Mouse (Mus musculus): ENCODE measurements around the gene Pskh1. TPM values are rescaled to one million over a fixed set of nuclear protein-coding genes. Genes with fewer than 3 reads are reported as not detected.

The Pskh1 gene
- polyA plus RNA-seq (2014; fragmentation: Nextera tagmentation; extraction: Ambion mirVana): 17.6 and 18.6 TPM in 2 replicates

DNA sequence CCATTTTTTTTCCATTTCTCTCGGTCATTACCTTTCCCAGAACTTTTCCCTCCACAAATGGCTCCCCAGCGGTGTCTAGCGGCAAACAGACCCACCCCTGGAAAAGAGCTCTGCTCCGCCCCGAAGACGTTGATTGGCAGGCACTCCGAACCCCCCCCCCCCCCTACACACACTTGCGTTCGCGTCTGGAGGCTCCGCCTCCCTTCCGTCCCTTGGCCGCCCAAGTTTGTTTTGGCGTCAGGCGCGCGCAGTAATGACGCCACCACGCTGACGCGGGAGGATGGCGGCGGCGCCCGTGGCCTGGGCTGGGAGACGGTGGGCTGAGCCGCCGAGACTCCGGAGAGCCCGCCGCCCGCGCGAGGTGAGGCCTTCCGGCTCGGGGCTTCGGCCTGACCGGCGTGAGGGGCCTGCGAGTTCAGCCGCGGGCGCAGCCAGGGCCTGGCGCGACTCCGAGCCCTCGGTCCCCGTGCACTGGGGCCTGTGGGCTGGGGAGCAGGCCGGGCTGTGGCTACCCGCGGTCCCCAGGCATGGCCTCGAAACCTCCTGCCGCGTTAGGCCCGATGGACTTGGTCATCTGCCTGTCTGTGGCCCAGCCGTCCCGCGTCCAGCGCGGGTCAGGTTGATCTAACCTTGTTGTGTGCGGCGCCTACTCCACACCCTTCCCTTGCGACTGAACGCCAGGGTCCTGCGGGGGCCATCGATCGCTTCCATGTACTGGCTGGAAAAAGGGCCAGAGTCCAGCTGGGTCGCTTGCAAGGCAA is at the start of gene Pskh1:
Gene Pskh1 (plus strand): TSS at position 262 of the 761 bp plus-strand sequence.
- Histone ChIP-seq H3K4me3 (ENCODE audit: control insufficient read depth in 1 of 2, insufficient read depth in 1 of 2, low read depth in 1 of 2, low read length in 2 of 2) (peak within 1 kb of the TSS; percentile 70 to 93), H3K4me1 (ENCODE audit: control insufficient read depth in 2 of 2, insufficient read depth in 2 of 2, low read length in 2 of 2) (peaks cover 2 to 8% of the 10 kb centered on the region in 2 experiments; a peak in 1 of 4 replicates), H3K36me3 (ENCODE audit: control insufficient read depth, insufficient read depth, low read length) (peaks cover 2% of the 10 kb centered on the region; the same call in 1 of the 2 replicates), H3K27ac (replicated peaks in 1 of 2; ENCODE audit: control insufficient read depth in 1 of 2, insufficient read depth in 1 of 2, low read depth in 2 of 2, low read length in 2 of 2) (peak within 1 kb of the TSS; percentile 72 to 92), H3K27me3 (ENCODE audit: control insufficient read depth, insufficient read depth, low read length) (no peaks in the 10 kb centered on the region), H3K4me2 (ENCODE audit: low read length) (peak within 1 kb of the TSS; percentile 75), H3K9ac (ENCODE audit: low read length) (peak within 1 kb of the TSS; percentile 98), H3K9me3 (ENCODE audit: control insufficient read depth, low read length) (no peaks in the 10 kb centered on the region)
- WGBS: under 1% methylated on average over 64 of the region's 68 CpGs
- ATAC-seq (ENCODE audit: insufficient number of reproducible peaks, insufficient read depth, low FRiP score, low read depth): peak; percentile 93

DNA sequence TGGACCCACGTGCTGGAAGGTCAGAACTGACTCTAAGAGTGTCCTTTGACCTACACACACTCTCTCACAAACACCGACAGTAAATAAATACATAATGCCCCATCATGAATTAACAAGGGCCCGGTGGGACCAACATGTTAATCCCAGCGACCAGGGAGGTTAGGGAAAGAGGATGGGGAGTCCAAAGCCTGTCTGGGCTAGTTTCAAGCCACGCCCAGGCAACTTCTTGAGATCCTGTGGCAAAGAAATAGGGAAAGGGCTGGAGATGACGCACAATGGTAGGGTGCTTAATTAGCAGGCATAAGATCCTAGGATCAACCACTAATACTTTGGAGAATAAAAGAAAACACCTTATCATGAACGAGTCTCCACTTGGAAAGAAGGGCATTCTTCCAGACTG is 49.6 kb upstream of the Pskh1 start:
- ATAC-seq (ENCODE audit: insufficient number of reproducible peaks, insufficient read depth, low FRiP score, low read depth): no peak
- Histone ChIP-seq H3K36me3 (ENCODE audit: control insufficient read depth, insufficient read depth, low read length) (peaks cover 42% of the 10 kb centered on the region), H3K4me3 (ENCODE audit: control insufficient read depth in 1 of 2, insufficient read depth in 1 of 2, low read depth in 1 of 2, low read length in 2 of 2) (peak overlapping the region in 1 of 2 experiments; percentile 11; a peak in 1 of 4 replicates), H3K9ac (ENCODE audit: low read length) (peak overlapping the region; percentile 50; the same call in 1 of the 2 replicates), H3K27me3 (ENCODE audit: control insufficient read depth, insufficient read depth, low read length) (no peaks in the 10 kb centered on the region), H3K4me1 (ENCODE audit: control insufficient read depth in 2 of 2, insufficient read depth in 2 of 2, low read length in 2 of 2) (peaks cover 7 to 12% of the 10 kb centered on the region in 2 experiments; a peak in 3 of 4 replicates), H3K27ac (replicated peaks in 1 of 2; ENCODE audit: control insufficient read depth in 1 of 2, insufficient read depth in 1 of 2, low read depth in 2 of 2, low read length in 2 of 2) (no peak overlapping the region), H3K9me3 (ENCODE audit: control insufficient read depth, low read length) (no peaks in the 10 kb centered on the region), H3K4me2 (ENCODE audit: low read length) (peak overlapping the region; percentile 51)
- WGBS: 77% methylated on average over 7 of the region's 7 CpGs

GRCm38 (mm10) chr8:105851651-105852143 is 48.5 kb upstream of the Pskh1 start:
- Histone ChIP-seq H3K36me3 (ENCODE audit: control insufficient read depth, insufficient read depth, low read length) (peaks cover 31% of the 10 kb centered on the region), H3K4me3 (ENCODE audit: control insufficient read depth in 1 of 2, insufficient read depth in 1 of 2, low read depth in 1 of 2, low read length in 2 of 2) (peak overlapping the region; percentile 68 to 83), H3K4me2 (ENCODE audit: low read length) (peak overlapping the region; percentile 64), H3K27ac (replicated peaks in 1 of 2; ENCODE audit: control insufficient read depth in 1 of 2, insufficient read depth in 1 of 2, low read depth in 2 of 2, low read length in 2 of 2) (peak overlapping the region; percentile 67 to 84), H3K27me3 (ENCODE audit: control insufficient read depth, insufficient read depth, low read length) (no peaks in the 10 kb centered on the region), H3K4me1 (ENCODE audit: control insufficient read depth in 2 of 2, insufficient read depth in 2 of 2, low read length in 2 of 2) (peaks cover 13 to 19% of the 10 kb centered on the region in 2 experiments), H3K9me3 (ENCODE audit: control insufficient read depth, low read length) (no peaks in the 10 kb centered on the region), H3K9ac (ENCODE audit: low read length) (peak overlapping the region; percentile 84)
- peak; percentile 57; the same call in 1 of the 2 replicates for ATAC-seq (ENCODE audit: insufficient number of reproducible peaks, insufficient read depth, low FRiP score, low read depth)
- under 1% methylated on average over 34 of the region's 34 CpGs for WGBS

GRCm38 (mm10) chr8:105852146-105852729 is 48.0 kb upstream of the Pskh1 start:
- H3K27ac ChIP-seq (replicated peaks in 1 of 2; ENCODE audit: control insufficient read depth in 1 of 2, insufficient read depth in 1 of 2, low read depth in 2 of 2, low read length in 2 of 2): no peak overlapping the region; a peak in 1 of 4 replicates
- H3K4me2 ChIP-seq (ENCODE audit: low read length): no peak overlapping the region
- H3K36me3 ChIP-seq (ENCODE audit: control insufficient read depth, insufficient read depth, low read length): peaks cover 25% of the 10 kb centered on the region

GRCm38 (mm10) chr8:105853178-105853577 is 47.1 kb upstream of the Pskh1 start, which contains the start of gene Cenpt:
Gene Cenpt, minus strand, starts transcription at chr8:105853278.
- H3K27ac ChIP-seq (replicated peaks in 1 of 2; ENCODE audit: control insufficient read depth in 1 of 2, insufficient read depth in 1 of 2, low read depth in 2 of 2, low read length in 2 of 2): no peak within 1 kb of the TSS; a peak in 1 of 4 replicates
- H3K4me1 ChIP-seq (ENCODE audit: control insufficient read depth in 2 of 2, insufficient read depth in 2 of 2, low read length in 2 of 2): peaks cover 15 to 27% of the 10 kb centered on the region in 2 experiments
- no peak within 1 kb of the TSS for H3K4me3 ChIP-seq (ENCODE audit: control insufficient read depth in 1 of 2, insufficient read depth in 1 of 2, low read depth in 1 of 2, low read length in 2 of 2)
- H3K9me3 ChIP-seq (ENCODE audit: control insufficient read depth, low read length): no peaks in the 10 kb centered on the region
- peaks cover 25% of the 10 kb centered on the region for H3K36me3 ChIP-seq (ENCODE audit: control insufficient read depth, insufficient read depth, low read length)
- ATAC-seq (ENCODE audit: insufficient number of reproducible peaks, insufficient read depth, low FRiP score, low read depth): no peak
- H3K27me3 ChIP-seq (ENCODE audit: control insufficient read depth, insufficient read depth, low read length): no peaks in the 10 kb centered on the region
- 88% methylated on average over 3 of the region's 3 CpGs for WGBS
- no peak within 1 kb of the TSS for H3K9ac ChIP-seq (ENCODE audit: low read length)
- H3K4me2 ChIP-seq (ENCODE audit: low read length): no peak within 1 kb of the TSS

More at GRCm38 (mm10) chr8:105852146-105852729, 48.0 kb upstream of the Pskh1 start:
- 80% methylated on average over 12 of the region's 12 CpGs for WGBS
- H3K9ac ChIP-seq (ENCODE audit: low read length): no peak overlapping the region
- peak overlapping the region in 1 of 2 experiments; percentile 68; a peak in 1 of 4 replicates for H3K4me3 ChIP-seq (ENCODE audit: control insufficient read depth in 1 of 2, insufficient read depth in 1 of 2, low read depth in 1 of 2, low read length in 2 of 2)
- H3K27me3 ChIP-seq (ENCODE audit: control insufficient read depth, insufficient read depth, low read length): no peaks in the 10 kb centered on the region
- H3K9me3 ChIP-seq (ENCODE audit: control insufficient read depth, low read length): no peaks in the 10 kb centered on the region
- peaks cover 15 to 24% of the 10 kb centered on the region in 2 experiments for H3K4me1 ChIP-seq (ENCODE audit: control insufficient read depth in 2 of 2, insufficient read depth in 2 of 2, low read length in 2 of 2)
- ATAC-seq (ENCODE audit: insufficient number of reproducible peaks, insufficient read depth, low FRiP score, low read depth): no peak

GRCm38 (mm10) chr8:105854303-105854702 is 45.9 kb upstream of the Pskh1 start:
- 20% methylated on average over 8 of the region's 8 CpGs for WGBS
- H3K4me1 ChIP-seq (ENCODE audit: control insufficient read depth in 2 of 2, insufficient read depth in 2 of 2, low read length in 2 of 2): peaks cover 15 to 28% of the 10 kb centered on the region in 2 experiments
- peak overlapping the region in 1 of 2 experiments; percentile 83; a peak in 1 of 4 replicates for H3K27ac ChIP-seq (replicated peaks in 1 of 2; ENCODE audit: control insufficient read depth in 1 of 2, insufficient read depth in 1 of 2, low read depth in 2 of 2, low read length in 2 of 2)
- peak overlapping the region in 1 of 2 experiments; percentile 84; a peak in 2 of 4 replicates for H3K4me3 ChIP-seq (ENCODE audit: control insufficient read depth in 1 of 2, insufficient read depth in 1 of 2, low read depth in 1 of 2, low read length in 2 of 2)
- H3K36me3 ChIP-seq (ENCODE audit: control insufficient read depth, insufficient read depth, low read length): peaks cover 20% of the 10 kb centered on the region
- no peaks in the 10 kb centered on the region for H3K9me3 ChIP-seq (ENCODE audit: control insufficient read depth, low read length)
- H3K4me2 ChIP-seq (ENCODE audit: low read length): peak overlapping the region; percentile 80
- H3K27me3 ChIP-seq (ENCODE audit: control insufficient read depth, insufficient read depth, low read length): no peaks in the 10 kb centered on the region
- H3K9ac ChIP-seq (ENCODE audit: low read length): peak overlapping the region; percentile 87
- ATAC-seq (ENCODE audit: insufficient number of reproducible peaks, insufficient read depth, low FRiP score, low read depth): no peak; the same call in none of the 2 replicates

- peaks cover 17 to 33% of the 10 kb centered on the region in 2 experiments for H3K4me1 ChIP-seq (ENCODE audit: control insufficient read depth in 2 of 2, insufficient read depth in 2 of 2, low read length in 2 of 2)
- peak; percentile 85 for ATAC-seq (ENCODE audit: insufficient number of reproducible peaks, insufficient read depth, low FRiP score, low read depth)
- H3K9ac ChIP-seq (ENCODE audit: low read length): peak within 1 kb of the TSS; percentile 87
- H3K27ac ChIP-seq (replicated peaks in 1 of 2; ENCODE audit: control insufficient read depth in 1 of 2, insufficient read depth in 1 of 2, low read depth in 2 of 2, low read length in 2 of 2): peak within 1 kb of the TSS; percentile 83 to 91
- no peaks in the 10 kb centered on the region for H3K9me3 ChIP-seq (ENCODE audit: control insufficient read depth, low read length)
- H3K27me3 ChIP-seq (ENCODE audit: control insufficient read depth, insufficient read depth, low read length): no peaks in the 10 kb centered on the region
- WGBS: under 1% methylated on average over 43 of the region's 43 CpGs
- H3K36me3 ChIP-seq (ENCODE audit: control insufficient read depth, insufficient read depth, low read length): peaks cover 16% of the 10 kb centered on the region
- H3K4me2 ChIP-seq (ENCODE audit: low read length): peak within 1 kb of the TSS; percentile 80
- H3K4me3 ChIP-seq (ENCODE audit: control insufficient read depth in 1 of 2, insufficient read depth in 1 of 2, low read depth in 1 of 2, low read length in 2 of 2): peak within 1 kb of the TSS; percentile 84 to 92
Measured at GRCm38 (mm10) chr8:105854715-105855216, 45.5 kb upstream of the Pskh1 start, which contains the start of gene Thap11. Gene Thap11, plus strand, starts transcription at chr8:105855132.
